Mouse (Mus musculus) forebrain, embryonic 11.5 days (tissue): ENCODE measurements at regions not wholly inside any gene's neighbourhood (a gene's known extent, or its start where the extent isn't known, plus 50 kb on each side); places are given as distances from the start of the nearest gene placed in this dataset.

Experiments used
- ATAC-seq: fragments of 200-750 bp; cut with Nextera tagmentation; replicated peaks from 2 replicates; pipeline ENCODE4 v1.8.0; 2017; ENCODE audit warnings: moderate TSS enrichment; ENCODE audit not compliant: low FRiP score
- DNase-seq: peaks from one replicate; pipeline ENCODE4 v3.0.0-alpha.2; 2017; ENCODE audit warnings: low spot score
- H3K27ac ChIP-seq: fragments of 300-500 bp; sonication (generic); 2 replicates; pipeline ENCODE4 v1.5.1; 2014; ENCODE audit warnings: low read depth, low read length
- H3K27me3 ChIP-seq: fragments of 300-500 bp; sonication (generic); 2 replicates; pipeline ENCODE4 v1.6.1; 2014; ENCODE audit warnings: mild to moderate bottlenecking, low read length, mixed read lengths; ENCODE audit not compliant: control insufficient read depth, insufficient read depth
- H3K36me3 ChIP-seq: fragments of 300-500 bp; sonication (generic); 2 replicates; pipeline ENCODE4 v1.6.1; 2014; ENCODE audit warnings: mild to moderate bottlenecking, low read length, moderate library complexity, mixed read lengths; ENCODE audit not compliant: control insufficient read depth, insufficient read depth
- H3K4me1 ChIP-seq: fragments of 300-500 bp; sonication (generic); replicated peaks from 2 replicates; pipeline ENCODE4 v1.6.1; 2014; ENCODE audit warnings: low read length, mixed read lengths; ENCODE audit not compliant: control insufficient read depth, insufficient read depth
- H3K4me2 ChIP-seq: fragments of 300-500 bp; sonication (generic); 2 replicates; pipeline ENCODE4 v1.6.1; 2014; ENCODE audit warnings: low read depth, mild to moderate bottlenecking, low read length, moderate library complexity, mixed read lengths; ENCODE audit not compliant: severe bottlenecking
- H3K4me3 ChIP-seq: fragments of 300-500 bp; sonication (generic); 2 replicates; pipeline ENCODE4 v1.5.1; 2014; ENCODE audit warnings: low read depth, low read length
- H3K9ac ChIP-seq: fragments of 300-500 bp; sonication (generic); 2 replicates; pipeline ENCODE4 v1.6.1; 2014; ENCODE audit warnings: low read length
- H3K9me3 ChIP-seq: fragments of 300-500 bp; sonication (generic); 2 replicates; pipeline ENCODE4 v1.6.1; 2016; ENCODE audit warnings: low read length, mixed read lengths; ENCODE audit not compliant: control insufficient read depth
- WGBS: fragments of 180-500 bp; shearing (Covaris S2); extraction: QIAGEN DNeasy Blood & Tissue Kit; methylation state at CpG from one replicate; pipeline ENCODE4 v1.1.7; 2014; 5-methylcytosine and 5-hydroxymethylcytosine counted together

- 42% methylated on average over 10 of the region's 10 CpGs for WGBS
- DNase-seq (no peak), ATAC-seq (no peak)
- no peak overlapping the region for H3K27ac ChIP-seq
- H3K4me1 ChIP-seq, result no peaks in the 10 kb centered on the region
- H3K9me3 ChIP-seq, result no peaks in the 10 kb centered on the region
- no peaks in the 10 kb centered on the region for H3K36me3 ChIP-seq
- no peak overlapping the region for H3K9ac ChIP-seq
- H3K27me3 ChIP-seq, result no peaks in the 10 kb centered on the region
- no peak overlapping the region for H3K4me3 ChIP-seq
- H3K4me2 ChIP-seq, result no peak overlapping the region
Measured at GRCm38 (mm10) chr5:119978096-119978715, 138.1 kb upstream of the Rbm19 start.

DNA sequence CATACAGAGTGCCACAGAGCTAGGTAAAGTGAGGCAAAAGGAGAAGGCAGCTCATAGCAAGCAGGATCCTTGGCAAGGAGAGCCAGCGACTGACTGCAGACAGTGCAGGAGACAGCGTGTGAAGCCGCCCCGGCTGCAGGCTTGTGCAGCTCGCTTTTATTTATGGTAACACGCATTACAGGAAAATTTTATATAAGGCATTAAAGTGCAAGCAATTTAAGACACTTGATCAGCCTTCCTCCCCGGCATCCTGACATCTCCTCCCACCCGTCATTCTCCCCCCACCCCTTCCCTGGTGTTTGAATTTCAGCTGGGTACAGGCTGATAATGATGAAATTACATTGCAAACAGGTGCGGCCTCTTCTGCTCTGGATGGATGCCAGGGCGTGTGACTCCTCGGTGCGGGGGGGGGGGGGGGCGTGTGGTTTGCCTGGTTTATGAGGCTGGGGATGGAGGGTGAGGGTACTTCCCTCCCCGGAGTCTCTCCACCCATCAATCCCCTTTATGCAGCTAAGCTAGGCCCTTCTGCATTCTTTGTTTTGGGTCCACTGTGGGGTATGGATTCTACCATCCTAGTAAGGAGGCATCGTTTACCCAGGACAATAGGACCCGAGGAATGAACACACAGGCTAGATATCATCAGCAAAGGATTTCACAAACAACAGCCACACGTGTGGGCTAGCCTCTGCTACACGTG, 135.0 kb upstream of the Rbm19 start:
- no peak overlapping the region for H3K27ac ChIP-seq
- no peak overlapping the region for H3K4me2 ChIP-seq
- H3K27me3 ChIP-seq, result no peaks in the 10 kb centered on the region
- no peak for ATAC-seq
- no peak overlapping the region for H3K9ac ChIP-seq
- H3K9me3 ChIP-seq, result no peaks in the 10 kb centered on the region
- no peaks in the 10 kb centered on the region for H3K4me1 ChIP-seq
- H3K4me3 ChIP-seq, result no peak overlapping the region
- no peaks in the 10 kb centered on the region for H3K36me3 ChIP-seq
- DNase-seq, result no peak
- WGBS, result 78% methylated on average over 18 of the region's 18 CpGs

DNA sequence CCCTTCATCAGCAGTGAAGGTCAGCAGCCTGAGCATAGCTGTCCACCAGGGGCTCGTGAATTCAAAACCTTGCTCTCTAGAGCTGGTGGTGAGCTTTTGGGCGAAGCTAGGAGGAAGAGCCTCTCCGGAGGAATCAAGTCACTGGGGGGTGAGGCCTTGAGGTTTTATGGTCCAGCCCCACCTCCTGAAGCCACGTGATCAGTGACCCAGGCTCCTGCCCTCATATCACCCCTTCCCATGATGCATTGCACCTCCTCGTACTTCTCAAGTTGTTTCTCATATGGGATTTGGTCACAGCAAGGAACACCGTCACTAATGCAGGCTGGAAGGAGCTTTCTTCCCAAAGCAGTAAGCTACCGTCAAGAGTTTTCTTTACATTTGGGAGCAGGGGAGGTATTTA, 132.1 kb upstream of the Rbm19 start:
- Histone ChIP-seq H3K9ac (no peak overlapping the region), H3K4me3 (no peak overlapping the region), H3K4me2 (no peak overlapping the region), H3K4me1 (no peaks in the 10 kb centered on the region), H3K9me3 (no peaks in the 10 kb centered on the region), H3K27ac (no peak overlapping the region), H3K27me3 (no peaks in the 10 kb centered on the region), H3K36me3 (no peaks in the 10 kb centered on the region)
- DNase-seq, result no peak
- 82% methylated on average over 7 of the region's 7 CpGs for WGBS
- ATAC-seq, result no peak

DNA sequence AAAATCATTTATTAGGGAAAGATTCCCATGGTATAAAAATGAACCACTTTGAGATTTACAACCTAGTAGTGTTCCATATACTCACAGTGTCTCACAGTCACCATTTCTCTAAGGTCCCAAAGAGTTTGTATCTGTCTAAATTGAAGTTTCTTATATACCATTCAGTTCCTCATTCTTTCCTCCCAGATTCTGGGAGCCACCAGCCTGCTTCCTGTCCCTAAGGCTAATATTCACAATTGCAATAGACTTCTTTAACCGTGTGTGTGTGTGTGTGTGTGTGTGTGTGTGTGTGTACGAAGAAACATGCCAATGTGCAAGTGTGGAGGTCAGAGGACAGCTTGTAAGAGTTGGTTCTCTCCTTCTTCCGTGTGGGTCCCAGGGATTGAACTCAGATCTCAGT, 124.1 kb upstream of the Rbm19 start:
- Histone ChIP-seq H3K4me1 (no peaks in the 10 kb centered on the region), H3K27ac (no peak overlapping the region), H3K9me3 (no peaks in the 10 kb centered on the region), H3K9ac (no peak overlapping the region), H3K4me2 (no peak overlapping the region), H3K27me3 (no peaks in the 10 kb centered on the region), H3K4me3 (no peak overlapping the region), H3K36me3 (no peaks in the 10 kb centered on the region)
- WGBS, result 77% methylated on average over 3 of the region's 3 CpGs
- ATAC-seq (no peak), DNase-seq (no peak)

DNA sequence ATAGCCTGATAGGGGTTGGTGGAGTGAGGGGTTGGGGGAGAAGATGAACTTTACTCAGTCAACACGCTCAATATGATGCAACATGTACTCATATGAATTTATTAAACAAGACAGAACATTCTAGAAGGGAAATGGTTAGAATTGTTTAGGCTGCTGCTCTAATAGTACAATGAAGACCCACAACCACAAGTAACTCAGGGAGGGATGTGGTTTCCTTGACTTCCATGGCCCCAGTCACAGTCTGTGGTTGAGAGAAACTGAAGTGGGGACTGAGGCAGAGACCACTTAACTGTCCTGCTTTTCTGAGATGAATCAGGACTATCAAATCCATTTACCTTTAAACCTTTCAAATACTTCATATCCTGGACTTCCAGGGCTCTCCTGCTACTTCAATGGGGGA, 120.5 kb upstream of the Rbm19 start:
- H3K27me3 ChIP-seq, result no peaks in the 10 kb centered on the region
- no peaks in the 10 kb centered on the region for H3K4me1 ChIP-seq
- H3K9me3 ChIP-seq, result no peaks in the 10 kb centered on the region
- no peak for DNase-seq
- H3K4me2 ChIP-seq, result no peak overlapping the region
- WGBS, result 82% methylated on average over 1 of the region's 1 CpGs
- H3K27ac ChIP-seq, result no peak overlapping the region
- H3K9ac ChIP-seq, result no peak overlapping the region
- no peak for ATAC-seq
- H3K36me3 ChIP-seq, result no peaks in the 10 kb centered on the region
- no peak overlapping the region for H3K4me3 ChIP-seq

DNA sequence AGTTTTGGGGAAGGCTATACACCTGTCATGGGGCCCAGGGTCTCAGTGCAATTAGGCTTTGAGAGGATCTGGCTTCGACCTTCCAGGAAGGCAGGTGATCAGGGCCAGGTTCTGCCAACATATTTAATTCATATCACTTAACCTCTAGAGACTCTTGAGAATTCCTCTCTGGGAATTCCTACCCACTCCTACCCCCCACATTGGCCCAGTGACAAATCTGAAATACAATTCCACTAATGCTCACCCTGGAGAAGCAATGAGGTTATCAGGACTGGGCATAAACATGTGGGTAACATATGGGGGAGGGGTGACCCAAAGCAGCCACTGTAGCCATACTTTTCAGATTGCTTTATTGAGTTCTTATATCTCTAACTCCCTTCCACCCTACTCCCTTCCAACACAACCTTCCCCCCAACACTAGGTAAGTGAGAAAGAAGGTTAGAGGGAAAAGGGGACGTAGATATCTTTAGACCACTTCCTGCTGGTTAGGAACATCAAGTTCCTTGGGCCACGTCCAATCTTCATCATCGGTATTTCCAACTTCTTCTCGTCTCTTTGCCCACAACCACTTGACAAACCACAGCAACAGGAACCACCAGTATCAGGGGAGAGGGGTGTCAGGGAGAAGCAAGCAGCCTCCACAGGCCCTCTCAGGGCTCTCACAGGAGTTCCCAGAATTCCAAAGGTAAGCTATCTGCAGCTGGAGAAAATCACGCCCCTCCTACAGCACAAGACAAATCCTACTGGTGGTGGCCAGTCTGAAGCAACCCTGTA, 110.4 kb upstream of the Rbm19 start:
- Histone ChIP-seq H3K4me1 (no peaks in the 10 kb centered on the region), H3K4me3 (no peak overlapping the region), H3K27me3 (no peaks in the 10 kb centered on the region), H3K9me3 (no peaks in the 10 kb centered on the region; the same call in 1 of the 2 replicates), H3K9ac (no peak overlapping the region), H3K4me2 (no peak overlapping the region), H3K36me3 (no peaks in the 10 kb centered on the region), H3K27ac (no peak overlapping the region)
- DNase-seq (no peak), ATAC-seq (no peak)
- 85% methylated on average over 6 of the region's 6 CpGs for WGBS

- Histone ChIP-seq H3K27me3 (no peaks in the 10 kb centered on the region), H3K36me3 (no peaks in the 10 kb centered on the region), H3K4me2 (no peak overlapping the region), H3K9me3 (no peaks in the 10 kb centered on the region; the same call in 1 of the 2 replicates), H3K9ac (no peak overlapping the region), H3K27ac (no peak overlapping the region), H3K4me1 (no peaks in the 10 kb centered on the region), H3K4me3 (no peak overlapping the region)
- 62% methylated on average over 6 of the region's 6 CpGs for WGBS
- no peak for DNase-seq
- no peak for ATAC-seq
Measured at GRCm38 (mm10) chr5:120007738-120008137, 108.5 kb upstream of the Rbm19 start.

- Histone ChIP-seq H3K4me2 (no peak overlapping the region), H3K4me1 (no peaks in the 10 kb centered on the region), H3K27me3 (no peaks in the 10 kb centered on the region), H3K27ac (no peak overlapping the region), H3K36me3 (no peaks in the 10 kb centered on the region), H3K9me3 (no peaks in the 10 kb centered on the region; the same call in 1 of the 2 replicates), H3K4me3 (no peak overlapping the region), H3K9ac (no peak overlapping the region)
- 82% methylated on average over 9 of the region's 9 CpGs for WGBS
- ATAC-seq, result no peak
- no peak for DNase-seq
Measured at GRCm38 (mm10) chr5:120008306-120008705, 108.0 kb upstream of the Rbm19 start.
